Mouse (Mus musculus): ENCODE data around the gene Rhobtb3.
"Not testable (repeated sequence)": the region's sequence is repeated elsewhere in the genome, so short reads cannot be mapped to it uniquely, and the experiment has no call there.

Gene Rhobtb3

GRCm38 (mm10) chr13:75929071-75929470 lies 14.7 kb downstream of the Rhobtb3 start:
- not testable (repeated sequence) for DNase-seq (ENCODE audit: low read depth)

- no peak for DNase-seq (ENCODE audit: low read depth)
Measured at GRCm38 (mm10) chr13:75927951-75928350, 15.8 kb downstream of the Rhobtb3 start.

GRCm38 (mm10) chr13:75914151-75914550 lies 29.6 kb downstream of the Rhobtb3 start:
- no peak for DNase-seq (ENCODE audit: low read depth)

- no peak for DNase-seq (ENCODE audit: low read depth)
Measured at GRCm38 (mm10) chr13:75908187-75908586, 35.5 kb downstream of the Rhobtb3 start.

- no peak for DNase-seq (ENCODE audit: low read depth)
Measured at GRCm38 (mm10) chr13:75907133-75907532, 36.6 kb downstream of the Rhobtb3 start.

- DNase-seq (ENCODE audit: low read depth) = no peak
Measured at GRCm38 (mm10) chr13:75904660-75905059, 39.1 kb downstream of the Rhobtb3 start.

GRCm38 (mm10) chr13:75900928-75901327 lies 42.8 kb downstream of the Rhobtb3 start:
- DNase-seq (ENCODE audit: low read depth) = peak; percentile 33

GRCm38 (mm10) chr13:75892876-75893275 lies 50.8 kb downstream of the Rhobtb3 start:
- DNase-seq (ENCODE audit: low read depth) = peak; percentile 84

- peak; percentile 45 for DNase-seq (ENCODE audit: low read depth)
Measured at GRCm38 (mm10) chr13:75892291-75892690, 51.4 kb downstream of the Rhobtb3 start.

- DNase-seq (ENCODE audit: low read depth) = peak; percentile 20
Measured at GRCm38 (mm10) chr13:75891868-75892267, 51.9 kb downstream of the Rhobtb3 start.

GRCm38 (mm10) chr13:75883792-75884191 lies 59.9 kb downstream of the Rhobtb3 start:
- no peak for DNase-seq (ENCODE audit: low read depth)

- DNase-seq (ENCODE audit: low read depth) = no peak
Measured at GRCm38 (mm10) chr13:75880501-75880900, 63.2 kb downstream of the Rhobtb3 start.

GRCm38 (mm10) chr13:75879756-75880155 lies 64.0 kb downstream of the Rhobtb3 start:
- no peak for DNase-seq (ENCODE audit: low read depth)

GRCm38 (mm10) chr13:75877907-75878306 lies 65.8 kb downstream of the Rhobtb3 start:
- peak; percentile 80 for DNase-seq (ENCODE audit: low read depth)

GRCm38 (mm10) chr13:75876592-75876991 lies 67.1 kb downstream of the Rhobtb3 start:
- DNase-seq (ENCODE audit: low read depth) = no peak

GRCm38 (mm10) chr13:75876188-75876587 lies 67.5 kb downstream of the Rhobtb3 start:
- not testable (repeated sequence) for DNase-seq (ENCODE audit: low read depth)

GRCm38 (mm10) chr13:75874608-75875376 lies 68.9 kb downstream of the Rhobtb3 start:
- peak; percentile 20 for DNase-seq (ENCODE audit: low read depth)

- no peak for DNase-seq (ENCODE audit: low read depth)
Measured at GRCm38 (mm10) chr13:75867876-75868275, 75.8 kb downstream of the Rhobtb3 start.

GRCm38 (mm10) chr13:75865486-75866184 lies 78.1 kb downstream of the Rhobtb3 start:
- peak; percentile 82 for DNase-seq (ENCODE audit: low read depth)

GRCm38 (mm10) chr13:75859264-75859844 lies 84.4 kb downstream of the Rhobtb3 start:
- DNase-seq (ENCODE audit: low read depth) = no peak

- DNase-seq (ENCODE audit: low read depth) = no peak
Measured at GRCm38 (mm10) chr13:75853118-75853517, 90.6 kb downstream of the Rhobtb3 start.

GRCm38 (mm10) chr13:75852027-75852426 lies 91.7 kb downstream of the Rhobtb3 start:
- peak; percentile 33 for DNase-seq (ENCODE audit: low read depth)

- DNase-seq (ENCODE audit: low read depth) = no peak
Measured at GRCm38 (mm10) chr13:75847027-75847426, 96.7 kb downstream of the Rhobtb3 start.
